Mouse (Mus musculus) Patski (cell line): ENCODE measurements around the gene Sema5a. TPM values are rescaled to one million over a fixed set of nuclear protein-coding genes. Genes with fewer than 3 reads are reported as not detected.

ENCODE experiments used
- ATAC-seq: fragments of 100-300 bp; one replicate; pipeline ENCODE4 v1.8.0; 2021
- CTCF ChIA-PET: fragments of 350-600 bp; sonication (Branson Sonifier 250); formaldehyde crosslinking; loops from one replicate; lab custom pipeline; 2022; ENCODE audit warnings: inconsistent platforms; lab: Charles Lee
- POLR2A ChIA-PET: fragments of 350-600 bp; sonication (Branson Sonifier 250); formaldehyde crosslinking; loops from one replicate; lab custom pipeline; 2022; ENCODE audit warnings: antibody characterized with exemption, inconsistent platforms; lab: Charles Lee
- DNase-seq: peaks from one replicate; pipeline ENCODE4 v3.0.0-alpha.2; 2011; ENCODE audit warnings: low read depth, low spot score
- H3K27me3 ChIP-seq: fragments of 371-371 bp; one replicate; pipeline ENCODE4 v1.5.1; 2021
- CTCF ChIP-seq: fragments of 100-300 bp; IDR thresholded peaks from one replicate; pipeline ENCODE4 v1.5.1; 2021
- in situ Hi-C: fragments of 300-500 bp; cut with MboI; formaldehyde crosslinking; loops from 3 replicates; pipeline ENCODE4 v1.11.1; 2018; ENCODE audit warnings: low pct_unique_long_range_greater_than_20kb, mixed read lengths
- polyA plus RNA-seq: library from polyadenylated mRNA; unstranded; gene quantifications from one replicate; pipeline ENCODE4 v1.2.3, GENCODE M21; 2021

Gene Sema5a
- polyA plus RNA-seq, 1 experiment from 2014 or later: 69.9 TPM

- ATAC-seq (no peak), DNase-seq (no peak)
- TF ChIP-seq CTCF: no peak
- CTCF ChIA-PET: interaction anchor here (1.0 kb wide), 1 partner anchor 13 kb away, joined by 3 read pairs; no protein-coding TSS in a partner anchor
- POLR2A ChIA-PET: no interaction called here
- in situ Hi-C loops: no loop called here
- H3K27me3 ChIP-seq: no peaks in the 10 kb centered on the region
Observed at GRCm38 (mm10) chr15:32633713-32634112, 389.1 kb downstream of the Sema5a start.

GRCm38 (mm10) chr15:32637879-32638278 lies 393.3 kb downstream of the Sema5a start:
- no peak for TF ChIP-seq CTCF
- ATAC-seq (no peak), DNase-seq (no peak)
- ChIA-PET POLR2A (no interaction called here), CTCF (interaction anchor here (0.8 to 1.1 kb wide), 3 partner anchors 11 to 63 kb away, joined by 3 to 4 read pairs (median 4); no protein-coding TSS in a partner anchor)
- H3K27me3 ChIP-seq: no peaks in the 10 kb centered on the region
- in situ Hi-C loops: no loop called here

GRCm38 (mm10) chr15:32647061-32647687 lies 402.6 kb downstream of the Sema5a start:
- CTCF ChIA-PET: interaction anchor here (1.0 to 1.4 kb wide), 2 partner anchors 12 to 38 kb away, joined by 3 read pairs; no protein-coding TSS in a partner anchor
- in situ Hi-C loops: no loop called here
- DNase-seq (no peak), ATAC-seq (no peak)
- POLR2A ChIA-PET: no interaction called here
- no peaks in the 10 kb centered on the region for H3K27me3 ChIP-seq
- TF ChIP-seq CTCF: no peak

GRCm38 (mm10) chr15:32654046-32654445 lies 409.4 kb downstream of the Sema5a start:
- no peak for TF ChIP-seq CTCF
- in situ Hi-C loops: no loop called here
- ATAC-seq (no peak), DNase-seq (no peak)
- H3K27me3 ChIP-seq: no peaks in the 10 kb centered on the region
- POLR2A ChIA-PET: no interaction called here
- CTCF ChIA-PET: interaction anchor here (1.5 kb wide), 2 partner anchors 9 kb away, joined by 3 to 4 read pairs; no protein-coding TSS in a partner anchor

- ChIA-PET POLR2A (no interaction called here), CTCF (no interaction called here)
- H3K27me3 ChIP-seq: no peaks in the 10 kb centered on the region
- ATAC-seq (no peak), DNase-seq (no peak)
- TF ChIP-seq CTCF: no peak
- in situ Hi-C loops: no loop called here
Observed at GRCm38 (mm10) chr15:32656017-32656416, 411.4 kb downstream of the Sema5a start.

GRCm38 (mm10) chr15:32676446-32676845 lies 431.8 kb downstream of the Sema5a start:
- DNase-seq (no peak), ATAC-seq (no peak)
- H3K27me3 ChIP-seq: no peaks in the 10 kb centered on the region
- TF ChIP-seq CTCF: no peak
- ChIA-PET CTCF (interaction anchor here (1.7 kb wide), 1 partner anchor 17 kb away, joined by 3 read pairs; no protein-coding TSS in a partner anchor), POLR2A (no interaction called here)
- in situ Hi-C loops: no loop called here

GRCm38 (mm10) chr15:32685152-32685551 lies 440.5 kb downstream of the Sema5a start:
- in situ Hi-C loops: no loop called here
- H3K27me3 ChIP-seq: no peaks in the 10 kb centered on the region
- no peak for DNase-seq
- ChIA-PET POLR2A (no interaction called here), CTCF (no interaction called here)
- no peak for TF ChIP-seq CTCF
- ATAC-seq: no peak

- ChIA-PET POLR2A (no interaction called here), CTCF (no interaction called here)
- DNase-seq (no peak), ATAC-seq (no peak)
- H3K27me3 ChIP-seq: no peaks in the 10 kb centered on the region
- TF ChIP-seq CTCF: no peak
- in situ Hi-C loops: no loop called here
Observed at GRCm38 (mm10) chr15:32691021-32691420, 446.4 kb downstream of the Sema5a start.

- in situ Hi-C loops: no loop called here
- DNase-seq: no peak
- POLR2A ChIA-PET: no interaction called here
- no peak for TF ChIP-seq CTCF
- ATAC-seq: no peak
- H3K27me3 ChIP-seq: no peaks in the 10 kb centered on the region
- CTCF ChIA-PET: no interaction called here
Observed at GRCm38 (mm10) chr15:32693006-32693405, 448.4 kb downstream of the Sema5a start.

- H3K27me3 ChIP-seq: peaks cover 5% of the 10 kb centered on the region
- ATAC-seq (no peak), DNase-seq (no peak)
- POLR2A ChIA-PET: no interaction called here
- in situ Hi-C loops: no loop called here
- CTCF ChIA-PET: interaction anchor here (0.7 to 1.8 kb wide), 4 partner anchors 9 to 717 kb away, joined by 3 to 4 read pairs (median 3); no protein-coding TSS in a partner anchor
- TF ChIP-seq CTCF: no peak
Observed at GRCm38 (mm10) chr15:32717298-32717985, 472.8 kb downstream of the Sema5a start.
